Mouse (Mus musculus): ENCODE measurements around the gene Rpl21. TPM values are rescaled to one million over a fixed set of nuclear protein-coding genes. Genes with fewer than 3 reads are reported as not detected.

Gene Rpl21
- polyA plus RNA-seq, 1 experiment from 2014 or later: 358 TPM

DNA sequence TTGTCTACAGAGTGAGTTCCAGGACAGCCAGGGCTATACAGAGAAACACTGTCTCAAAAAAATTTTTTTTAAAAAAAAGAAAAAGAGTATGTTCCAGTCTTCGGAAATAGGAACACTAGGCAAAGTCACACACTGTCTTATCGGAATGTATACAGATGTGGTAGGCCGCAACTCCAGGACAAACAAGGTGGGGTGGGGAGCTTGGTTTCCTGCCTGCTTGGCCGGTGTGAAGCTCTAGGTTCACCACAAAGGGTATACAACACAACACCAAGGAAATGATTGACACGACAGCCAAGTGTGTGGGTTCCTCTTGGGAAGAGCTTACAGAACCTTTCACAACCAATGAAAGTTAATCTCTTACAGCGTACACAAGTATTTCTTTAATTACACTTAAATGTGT, 49.6 kb downstream of the Rpl21 start:
- H3K4me3 ChIP-seq: no peak overlapping the region
- H3K9ac ChIP-seq (replicated peaks): no peak overlapping the region
- H3K4me1 ChIP-seq: no peaks in the 10 kb centered on the region
- no peak for ATAC-seq (replicated peaks)
- no peaks in the 10 kb centered on the region for H3K9me3 ChIP-seq
- 90% methylated on average over 6 of the region's 6 CpGs for WGBS
- H3K27me3 ChIP-seq: no peaks in the 10 kb centered on the region
- no peak overlapping the region for H3K4me2 ChIP-seq (replicated peaks)
- H3K36me3 ChIP-seq: no peaks in the 10 kb centered on the region
- H3K27ac ChIP-seq (replicated peaks): no peak overlapping the region

DNA sequence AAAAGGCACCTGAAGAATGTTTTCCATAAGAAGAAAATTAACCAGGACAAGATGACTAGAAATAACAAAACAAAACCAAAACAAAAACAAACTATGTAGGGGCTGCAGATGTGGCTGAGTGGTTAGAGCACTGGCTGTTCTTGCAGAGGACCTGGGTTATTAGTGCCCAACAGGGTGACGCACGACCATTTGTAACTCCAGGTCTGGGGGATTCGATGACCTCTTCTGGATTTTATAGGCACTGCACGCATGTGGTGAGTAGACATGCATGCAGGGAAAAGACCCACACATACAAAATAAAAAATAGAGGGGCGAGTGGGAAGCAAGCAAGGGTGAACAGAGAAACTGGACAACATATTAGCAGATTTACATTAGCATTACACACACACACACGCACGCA, 50.4 kb downstream of the Rpl21 start:
- Histone ChIP-seq H3K9ac (replicated peaks) (no peak overlapping the region), H3K9me3 (no peaks in the 10 kb centered on the region), H3K4me3 (no peak overlapping the region), H3K27ac (replicated peaks) (no peak overlapping the region), H3K4me1 (no peaks in the 10 kb centered on the region), H3K36me3 (no peaks in the 10 kb centered on the region), H3K4me2 (replicated peaks) (no peak overlapping the region), H3K27me3 (no peaks in the 10 kb centered on the region)
- no peak for ATAC-seq (replicated peaks)
- WGBS: 77% methylated on average over 7 of the region's 7 CpGs

DNA sequence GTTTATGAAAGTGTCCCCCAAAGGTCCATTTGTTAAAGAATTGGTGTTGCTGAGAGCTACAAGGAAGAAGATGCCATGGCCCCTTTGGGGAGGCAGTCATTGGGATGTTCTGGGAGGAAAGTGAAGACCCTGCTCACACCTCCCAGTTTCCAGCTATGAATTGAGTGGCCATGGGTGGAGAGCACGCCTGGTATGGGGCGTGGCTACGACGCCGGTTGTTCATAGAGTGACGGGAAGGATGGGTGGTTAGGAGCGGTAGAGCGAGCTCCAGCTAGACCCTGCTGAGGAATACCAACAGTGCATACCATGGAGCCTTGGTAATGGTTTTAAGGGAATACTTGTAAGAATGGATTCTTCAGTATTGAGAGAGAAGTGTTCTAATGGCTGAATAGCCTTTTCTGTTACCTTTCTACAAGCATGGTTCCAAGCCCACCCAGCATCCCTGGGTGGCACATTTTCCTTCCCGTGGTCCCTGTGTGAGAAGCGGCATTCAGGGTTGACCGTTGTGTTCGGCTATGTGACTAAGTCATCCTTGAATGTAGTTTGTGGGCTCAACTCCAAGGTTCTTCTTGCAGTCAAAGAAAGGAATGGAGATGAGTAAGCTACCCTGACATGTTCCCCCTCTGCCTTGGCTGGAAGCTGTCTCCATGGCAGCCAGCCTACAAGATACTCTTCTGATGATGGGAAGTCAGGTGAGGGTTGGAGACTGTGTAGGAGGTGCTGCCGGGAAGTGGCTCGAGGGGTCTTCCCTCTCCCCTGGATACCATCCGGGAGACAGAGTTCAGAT, 51.0 kb downstream of the Rpl21 start:
- Histone ChIP-seq H3K27me3 (no peaks in the 10 kb centered on the region), H3K4me1 (no peaks in the 10 kb centered on the region), H3K9ac (replicated peaks) (no peak overlapping the region), H3K4me3 (no peak overlapping the region), H3K9me3 (no peaks in the 10 kb centered on the region), H3K4me2 (replicated peaks) (no peak overlapping the region), H3K36me3 (no peaks in the 10 kb centered on the region), H3K27ac (replicated peaks) (no peak overlapping the region)
- WGBS: 85% methylated on average over 15 of the region's 15 CpGs
- ATAC-seq (replicated peaks): no peak

Other genes starting within 250 kb of the Rpl21 start
- 24.8 and 26.2 TPM in 2 replicates for gene Gpr12, start 247.7 kb upstream of the Rpl21 start, polyA plus RNA-seq (2015; fragmentation: Nextera tagmentation; extraction: Ambion mirVana)
- gene Usp12, start 37.9 kb upstream of the Rpl21 start, polyA plus RNA-seq (2015; fragmentation: Nextera tagmentation; extraction: Ambion mirVana): 14.9 and 16.5 TPM in 2 replicates
- gene Rasl11a, start 12.2 kb downstream of the Rpl21 start, polyA plus RNA-seq (2015; fragmentation: Nextera tagmentation; extraction: Ambion mirVana): 11.9 and 13.4 TPM in 2 replicates
- gene Gtf3a, start 115.8 kb downstream of the Rpl21 start, polyA plus RNA-seq (2015; fragmentation: Nextera tagmentation; extraction: Ambion mirVana): 123 and 124 TPM in 2 replicates
- gene Mtif3, start 130.9 kb downstream of the Rpl21 start, polyA plus RNA-seq (2015; fragmentation: Nextera tagmentation; extraction: Ambion mirVana): 28.7 and 32.7 TPM in 2 replicates
- 9.9 and 10.8 TPM in 2 replicates for gene Lnx2, start 243.7 kb downstream of the Rpl21 start, polyA plus RNA-seq (2015; fragmentation: Nextera tagmentation; extraction: Ambion mirVana)
- gene Polr1d, start 244.2 kb downstream of the Rpl21 start, polyA plus RNA-seq (2015; fragmentation: Nextera tagmentation; extraction: Ambion mirVana): 114 TPM in 2 replicates

Data from forebrain, embryonic 15.5 days (tissue).